Mouse (Mus musculus) MEL (cell line): ENCODE data around the gene Rab34. TPM values are rescaled to one million over a fixed set of nuclear protein-coding genes. Genes with fewer than 3 reads are reported as not detected.

Source experiments
- DNase-seq: peaks from one replicate; pipeline ENCODE4 v3.0.0; 2011; ENCODE audit warnings: low read depth, low spot score
- H3K27ac ChIP-seq: 2 replicates; pipeline ENCODE4 v1.5.1; 2012; ENCODE audit warnings: low read depth, mild to moderate bottlenecking, control low read depth, low read length, moderate library complexity; ENCODE audit not compliant: control insufficient read depth
- H3K27me3 ChIP-seq, 2 experiments: fragments of 150-350 bp in 1 of 2; sonication (generic) in 1 of 2; 2 replicates each; pipeline ENCODE4 v1.6.1; 2012; ENCODE audit warnings: low read length in 2 of 2, mild to moderate bottlenecking in 2 of 2, improper control_type of control experiment in 1 of 2, moderate library complexity in 1 of 2; ENCODE audit not compliant: insufficient read depth in 2 of 2, control insufficient read depth in 1 of 2
- H3K36me3 ChIP-seq, 2 experiments: 2 replicates each; pipeline ENCODE4 v1.6.1; 2012 to 2014; ENCODE audit warnings: low read length in 2 of 2, improper control_type of control experiment in 1 of 2, inconsistent platforms in 1 of 2, mild to moderate bottlenecking in 1 of 2; ENCODE audit not compliant: insufficient read depth in 2 of 2, control insufficient read depth in 1 of 2
- H3K4me1 ChIP-seq, 2 experiments: fragments of 150-350 bp in 1 of 2; sonication (generic) in 1 of 2; 2 replicates each; pipeline ENCODE4 v1.6.1; 2012; ENCODE audit warnings: low read length in 2 of 2, improper control_type of control experiment in 1 of 2, mild to moderate bottlenecking in 1 of 2; ENCODE audit not compliant: insufficient read depth in 2 of 2, control insufficient read depth in 1 of 2
- H3K4me3 ChIP-seq, 2 experiments: fragments of 150-350 bp in 1 of 2; sonication (generic) in 1 of 2; 2 replicates each; pipeline ENCODE4 v1.5.1; 2012; ENCODE audit warnings: low read depth in 2 of 2, low read length in 2 of 2, mild to moderate bottlenecking in 2 of 2, moderate library complexity in 2 of 2, control low read depth in 1 of 2, improper control_type of control experiment in 1 of 2; ENCODE audit not compliant: control insufficient read depth in 1 of 2, insufficient read depth in 1 of 2
- H3K79me2 ChIP-seq: 2 replicates; pipeline ENCODE4 v1.6.1; 2012; ENCODE audit warnings: mild to moderate bottlenecking, low read length, moderate library complexity; ENCODE audit not compliant: control insufficient read depth, poor library complexity, insufficient read depth
- H3K9ac ChIP-seq: 2 replicates; pipeline ENCODE4 v1.6.1; 2012; ENCODE audit warnings: low read depth, mild to moderate bottlenecking, control low read depth, low read length, moderate library complexity; ENCODE audit not compliant: control insufficient read depth, poor library complexity, severe bottlenecking
- H3K9me3 ChIP-seq: fragments of 150-350 bp; sonication (generic); replicated peaks from 2 replicates; pipeline ENCODE4 v1.6.1; 2012; ENCODE audit warnings: mild to moderate bottlenecking, low read length, improper control_type of control experiment, moderate library complexity; ENCODE audit not compliant: insufficient read depth
- CHD2 ChIP-seq: IDR thresholded peaks from 2 replicates; pipeline ENCODE4 v1.6.1; 2011; ENCODE audit warnings: low read length, improper control_type of control experiment
- CTCF ChIP-seq, 3 experiments: IDR thresholded peaks in 2 of 3; conservative IDR thresholded peaks in 1 of 3; 2 replicates each; pipeline ENCODE4 v1.5.1; 2011 to 2012; ENCODE audit warnings: low read length in 3 of 3, low read depth in 2 of 3, mild to moderate bottlenecking in 2 of 3, improper control_type of control experiment in 1 of 3, inconsistent platforms in 1 of 3, mixed read lengths in 1 of 3, moderate library complexity in 1 of 3; ENCODE audit not compliant: control insufficient read depth in 1 of 3, insufficient read depth in 1 of 3, poor library complexity in 1 of 3, severe bottlenecking in 1 of 3
- E2F4 ChIP-seq: IDR thresholded peaks from 2 replicates; pipeline ENCODE4 v1.6.1; 2011; ENCODE audit warnings: low read depth, low read length, improper control_type of control experiment, borderline replicate concordance
- ELF1 ChIP-seq: IDR thresholded peaks from 2 replicates; pipeline ENCODE4 v1.6.1; 2014; ENCODE audit warnings: low read depth, mild to moderate bottlenecking, inconsistent platforms, low read length, improper control_type of control experiment, moderate library complexity
- EP300 ChIP-seq, 2 experiments: IDR thresholded peaks; 2 replicates each; pipeline ENCODE4 v1.6.1; 2011; ENCODE audit warnings: improper control_type of control experiment in 2 of 2, low read length in 2 of 2, low read depth in 1 of 2, mild to moderate bottlenecking in 1 of 2
- MAZ ChIP-seq: IDR thresholded peaks from 2 replicates; pipeline ENCODE4 v1.6.1; 2012; ENCODE audit warnings: low read depth, mild to moderate bottlenecking, inconsistent platforms, low read length, improper control_type of control experiment
- MXI1 ChIP-seq: IDR thresholded peaks from 2 replicates; pipeline ENCODE4 v1.6.1; 2011; ENCODE audit warnings: mild to moderate bottlenecking, low read depth, low read length, improper control_type of control experiment
- NELFE ChIP-seq: IDR thresholded peaks from 2 replicates; pipeline ENCODE4 v1.6.1; 2011; ENCODE audit warnings: low read depth, low read length, improper control_type of control experiment
- POLR2AphosphoS2 ChIP-seq: IDR thresholded peaks from 2 replicates; pipeline ENCODE4 v1.6.1; 2011; ENCODE audit warnings: low read length, improper control_type of control experiment
- RAD21 ChIP-seq: IDR thresholded peaks from 2 replicates; pipeline ENCODE4 v1.6.1; 2011; ENCODE audit warnings: mild to moderate bottlenecking, low read depth, low read length, improper control_type of control experiment
- SIN3A ChIP-seq: IDR thresholded peaks from 2 replicates; pipeline ENCODE4 v1.6.1; 2012; ENCODE audit warnings: low read length, improper control_type of control experiment, inconsistent platforms
- SMC3 ChIP-seq: IDR thresholded peaks from 2 replicates; pipeline ENCODE4 v1.6.1; 2011; ENCODE audit warnings: low read depth, low read length, improper control_type of control experiment
- TCF12 ChIP-seq: IDR thresholded peaks from 2 replicates; pipeline ENCODE4 v1.6.1; 2014; ENCODE audit warnings: low read depth, mild to moderate bottlenecking, inconsistent platforms, low read length, improper control_type of control experiment, moderate library complexity
- UBTF ChIP-seq: IDR thresholded peaks from 2 replicates; pipeline ENCODE4 v1.6.1; 2012; ENCODE audit warnings: low read depth, mild to moderate bottlenecking, inconsistent platforms, low read length, improper control_type of control experiment, moderate library complexity, borderline replicate concordance; ENCODE audit not compliant: insufficient read depth
- ZKSCAN1 ChIP-seq: IDR thresholded peaks from 2 replicates; pipeline ENCODE4 v1.6.1; 2012; ENCODE audit warnings: low read depth, mild to moderate bottlenecking, inconsistent platforms, low read length, improper control_type of control experiment, moderate library complexity
- ZNF384 ChIP-seq: IDR thresholded peaks from 2 replicates; pipeline ENCODE4 v1.6.1; 2012; ENCODE audit warnings: low read depth, mild to moderate bottlenecking, inconsistent platforms, low read length, improper control_type of control experiment
- polyA plus RNA-seq, 2 experiments: library from polyadenylated mRNA; stranded (reverse) in 1 of 2; unstranded in 1 of 2; fragments of >175 nt in 1 of 2; fragments of >200 nt in 1 of 2; gene quantifications; 2 replicates each; pipeline versions ENCODE4 v1.2.1 to v1.2.4; 2012; ENCODE audit warnings: low replicate concordance in 2 of 2, low read depth in 1 of 2; ENCODE audit not compliant: insufficient read length in 2 of 2, insufficient read depth in 1 of 2, missing spikeins in 1 of 2
- total RNA-seq: library from RNA; depleted of rRNA; stranded (reverse); fragments of 300-350 nt; gene quantifications from 2 replicates; pipeline ENCODE4 v1.2.3, GENCODE M21; 2012

Gene Rab34
- total and polyA plus RNA-seq, 3 experiments, result 20.8 to 42.9 TPM; not detected in 1

GRCm38 (mm10) chr11:78171328-78171727 is 16.9 kb upstream of the Rab34 start (continued):
- TF ChIP-seq ZNF384, result peak; percentile 98
- TF ChIP-seq SMC3, result peak; percentile 74
- peak; percentile 74 for TF ChIP-seq RAD21
- no peak for TF ChIP-seq TCF12
- no peak for TF ChIP-seq CHD2

DNA sequence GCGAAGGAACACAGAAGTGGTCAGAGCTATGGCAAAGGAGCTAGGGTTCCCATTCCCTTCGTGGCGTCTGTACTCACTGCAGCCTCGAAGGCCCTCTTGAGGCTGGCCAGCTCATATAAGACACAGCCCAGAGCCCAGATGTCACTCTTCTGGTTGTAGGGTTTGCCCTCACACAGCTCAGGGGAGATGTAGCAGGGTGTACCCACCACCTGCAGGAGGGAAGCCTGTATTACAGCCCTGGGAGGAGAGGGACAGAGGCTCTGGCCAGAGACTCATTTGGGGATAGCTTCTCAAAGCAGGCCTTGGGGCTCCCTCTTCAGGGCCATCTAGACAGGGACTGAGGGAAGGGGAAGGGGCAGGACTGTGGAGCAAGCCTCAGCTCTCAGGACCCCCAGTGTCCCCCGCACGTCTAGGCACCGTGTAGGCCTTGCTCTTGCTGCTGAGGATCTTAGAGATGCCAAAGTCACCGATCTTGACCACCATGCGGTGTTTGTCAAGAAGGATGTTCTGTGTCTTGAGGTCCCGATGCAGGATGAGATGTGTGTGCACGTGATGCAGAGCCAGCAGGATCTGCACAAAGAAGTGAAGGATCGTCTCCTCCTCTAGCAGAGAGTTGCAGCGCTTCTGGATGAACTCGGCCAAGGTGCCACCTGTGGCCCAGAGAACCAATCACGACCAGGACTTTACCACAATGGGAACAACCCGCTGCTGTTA is 16.0 kb upstream of the Rab34 start:
- H3K9ac ChIP-seq, result no peak overlapping the region
- H3K4me1 ChIP-seq, result peaks cover 9 to 18% of the 10 kb centered on the region in 2 experiments
- DNase-seq, result peak; percentile 40

GRCm38 (mm10) chr11:78172748-78173383 is 15.4 kb upstream of the Rab34 start:
- DNase-seq, result no peak
- Histone ChIP-seq H3K4me1 (peaks cover 8 to 11% of the 10 kb centered on the region in 2 experiments), H3K9me3 (no peaks in the 10 kb centered on the region), H3K79me2 (no peaks in the 10 kb centered on the region; the same call in 1 of the 2 replicates)
- TF ChIP-seq E2F4 (no peak), MXI1 (no peak), ELF1 (no peak), TCF12 (no peak), SMC3 (no peak), SIN3A (no peak), CHD2 (no peak), RAD21 (no peak), EP300 (IDR thresholded peaks at IDR 0.05; ENCODE audit: low read depth in 1 of 2, low read length in 2 of 2) (no peak), UBTF (no peak), POLR2AphosphoS2 (no peak), CTCF (IDR thresholded peaks at IDR 0.05 in 2 of 3, conservative IDR thresholded peaks at IDR 0.05 in 1 of 3; ENCODE audit: control insufficient read depth in 1 of 3, insufficient read depth in 1 of 3, low read depth in 2 of 3, low read length in 3 of 3, poor library complexity in 1 of 3, severe bottlenecking in 1 of 3) (no peak), ZKSCAN1 (no peak)
- TF ChIP-seq, all 39 proteins: peak for 0
- no peaks in the 10 kb centered on the region for H3K27me3 ChIP-seq
- no peak overlapping the region for H3K9ac ChIP-seq
- H3K27ac ChIP-seq, result no peak overlapping the region
- no peak overlapping the region for H3K4me3 ChIP-seq
- peaks cover 0 to 11% of the 10 kb centered on the region in 2 experiments; a peak in 2 of 4 replicates for H3K36me3 ChIP-seq

More for the DNA sequence above, 16.0 kb upstream of the Rab34 start:
- Histone ChIP-seq H3K79me2 (no peaks in the 10 kb centered on the region; the same call in 1 of the 2 replicates), H3K27ac (no peak overlapping the region), H3K4me3 (no peak overlapping the region), H3K36me3 (peaks cover 0 to 11% of the 10 kb centered on the region in 2 experiments; a peak in 2 of 4 replicates), H3K9me3 (no peaks in the 10 kb centered on the region), H3K27me3 (no peaks in the 10 kb centered on the region)
- TF ChIP-seq NELFE (no peak), CTCF (IDR thresholded peaks at IDR 0.05 in 2 of 3, conservative IDR thresholded peaks at IDR 0.05 in 1 of 3; ENCODE audit: control insufficient read depth in 1 of 3, insufficient read depth in 1 of 3, low read depth in 2 of 3, low read length in 3 of 3, poor library complexity in 1 of 3, severe bottlenecking in 1 of 3) (peak in 1 of 3 experiments; percentile 39; a peak in 2 of 6 replicates), EP300 (IDR thresholded peaks at IDR 0.05; ENCODE audit: low read depth in 1 of 2, low read length in 2 of 2) (no peak), MAZ (no peak), RAD21 (peak; percentile 26), UBTF (no peak)
